In genomic region chr9:21924099-21924493, GRCm38 (mm10) we compare ENCODE assay signal across 9 mouse cellular contexts. TPM values are rescaled to one million over a fixed set of nuclear protein-coding genes. Genes with fewer than 3 reads are reported as not detected.
DNase-seq lines count a peak whose midpoint lies in the region; ATAC-seq lines count a peak whose summit lies in the region.
"Had no signal": no experiment of that assay in that cellular context is flagged by ENCODE, and none has a peak within 500 bp of the region (broad histone marks: within the 10 kb centered on the region; RNA-seq: fewer than 3 reads in every experiment).

No protein-coding gene starts in this region.

- H3K4me2 ChIP-seq in embryonic facial prominence, embryonic 12.5 days (replicated peaks): no peak overlapping the region
- no peak overlapping the region; the same call in 1 of the 2 replicates for H3K4me2 ChIP-seq in heart, embryonic 15.5 days
- no peak overlapping the region for H3K4me2 ChIP-seq in liver, embryonic 12.5 days
- H3K4me2 ChIP-seq: limb, embryonic 12.5 days had no signal

- H3K4me1 ChIP-seq in embryonic facial prominence, embryonic 12.5 days: peaks cover 13% of the 10 kb centered on the region
- H3K4me1 ChIP-seq in embryonic facial prominence, embryonic 10.5 days: peaks cover 17% of the 10 kb centered on the region
- H3K4me1 ChIP-seq in heart, embryonic 15.5 days (replicated peaks): peaks cover 34% of the 10 kb centered on the region
- peaks cover 38% of the 10 kb centered on the region for H3K4me1 ChIP-seq in liver, embryonic 12.5 days

- peak overlapping the region; percentile 0; the same call in 1 of the 2 replicates for H3K27ac ChIP-seq in embryonic facial prominence, embryonic 12.5 days
- H3K27ac ChIP-seq in embryonic facial prominence, embryonic 10.5 days (replicated peaks): no peak overlapping the region
- H3K27ac ChIP-seq in heart, embryonic 15.5 days: peak overlapping the region; percentile 82
- peak overlapping the region; percentile 43; the same call in 1 of the 2 replicates for H3K27ac ChIP-seq in liver, embryonic 12.5 days
- H3K27ac ChIP-seq: limb, embryonic 12.5 days had no signal

- no peaks in the 10 kb centered on the region for H3K9me3 ChIP-seq in embryonic facial prominence, embryonic 12.5 days
- H3K9me3 ChIP-seq in embryonic facial prominence, embryonic 10.5 days: no peaks in the 10 kb centered on the region
- H3K9me3 ChIP-seq in heart, embryonic 15.5 days (replicated peaks): no peaks in the 10 kb centered on the region
- no peaks in the 10 kb centered on the region for H3K9me3 ChIP-seq in liver, embryonic 12.5 days (replicated peaks)
- H3K9me3 ChIP-seq: limb, embryonic 12.5 days had no signal

- ATAC-seq in embryonic facial prominence, embryonic 12.5 days (ENCODE audit: insufficient number of reproducible peaks, insufficient read depth, low FRiP score, low TSS enrichment): no peak
- ATAC-seq in heart, embryonic 15.5 days (replicated peaks; ENCODE audit: insufficient number of reproducible peaks, insufficient read depth, low FRiP score, low read depth): peak; percentile 88
- peak; percentile 61 for ATAC-seq in liver, embryonic 12.5 days

- no peaks in the 10 kb centered on the region for H3K27me3 ChIP-seq in embryonic facial prominence, embryonic 12.5 days
- no peaks in the 10 kb centered on the region for H3K27me3 ChIP-seq in embryonic facial prominence, embryonic 10.5 days (replicated peaks; ENCODE audit: low read depth, poor library complexity, severe bottlenecking)
- no peaks in the 10 kb centered on the region for H3K27me3 ChIP-seq in heart, embryonic 15.5 days
- H3K27me3 ChIP-seq in liver, embryonic 12.5 days (replicated peaks): 0 out of 2 replicates have a peak, but pooled peaks cover 2% of the 10 kb centered on the region
- H3K27me3 ChIP-seq: limb, embryonic 12.5 days had no signal

- peaks cover 5% of the 10 kb centered on the region; the same call in 1 of the 2 replicates for H3K36me3 ChIP-seq in embryonic facial prominence, embryonic 12.5 days
- H3K36me3 ChIP-seq in embryonic facial prominence, embryonic 10.5 days (replicated peaks): peaks cover 22% of the 10 kb centered on the region; the same call in 1 of the 2 replicates
- no peaks in the 10 kb centered on the region for H3K36me3 ChIP-seq in heart, embryonic 15.5 days
- peaks cover 9% of the 10 kb centered on the region for H3K36me3 ChIP-seq in liver, embryonic 12.5 days

- WGBS in embryonic facial prominence, embryonic 12.5 days: 72% methylated on average over 6 of the region's 6 CpGs
- WGBS in embryonic facial prominence, embryonic 10.5 days: 82% methylated on average over 6 of the region's 6 CpGs
- WGBS in heart, embryonic 15.5 days: 29% methylated on average over 6 of the region's 6 CpGs
- 37% methylated on average over 6 of the region's 6 CpGs for WGBS in liver, embryonic 12.5 days (ENCODE audit: insufficient replicate concordance)

- no peak overlapping the region for H3K9ac ChIP-seq in embryonic facial prominence, embryonic 12.5 days
- H3K9ac ChIP-seq in heart, embryonic 15.5 days: no peak overlapping the region
- no peak overlapping the region for H3K9ac ChIP-seq in liver, embryonic 12.5 days
- H3K9ac ChIP-seq: limb, embryonic 12.5 days had no signal

- no peak overlapping the region for H3K4me3 ChIP-seq in embryonic facial prominence, embryonic 12.5 days
- H3K4me3 ChIP-seq in embryonic facial prominence, embryonic 10.5 days: no peak overlapping the region
- no peak overlapping the region for H3K4me3 ChIP-seq in heart, embryonic 15.5 days
- no peak overlapping the region for H3K4me3 ChIP-seq in liver, embryonic 12.5 days
- H3K4me3 ChIP-seq: limb, embryonic 12.5 days had no signal

- no peak for DNase-seq in embryonic facial prominence, embryonic 10.5 days (ENCODE audit: low spot score)
- peak; percentile 57 to 80 for DNase-seq in cerebellum, postnatal 25 days
- peak; percentile 85 for DNase-seq in ovary, postnatal 36 days (ENCODE audit: low spot score)
- no peak for DNase-seq in right cerebral cortex, postnatal 4 days
- DNase-seq in thymus, postnatal 4 days: no peak

RNA-seq across cellular contexts. Expression of gene Ccdc159, which starts 3.2 kb away (rescaled TPM):
- polyA plus RNA-seq in embryonic facial prominence, embryonic 12.5 days (2016; fragmentation: Nextera tagmentation; extraction: Ambion mirVana): 5.3 and 5.6 TPM in 2 replicates
- 3.3 and 3.5 TPM in 2 replicates for polyA plus RNA-seq in embryonic facial prominence, embryonic 10.5 days (2016; fragmentation: Nextera tagmentation; extraction: Ambion mirVana)
- 2.7 and 3.5 TPM in 2 replicates for polyA plus RNA-seq in heart, embryonic 15.5 days (2015; fragmentation: Nextera tagmentation; extraction: Ambion mirVana)
- polyA plus RNA-seq in liver, embryonic 12.5 days (2016; fragmentation: Nextera tagmentation; extraction: Ambion mirVana): 1.3 and 2.2 TPM in 2 replicates

RNA-seq across cellular contexts. Expression of gene Tmem205, which starts 3.3 kb away (rescaled TPM):
- 40.5 and 42.4 TPM in 2 replicates for polyA plus RNA-seq in embryonic facial prominence, embryonic 12.5 days (2016; fragmentation: Nextera tagmentation; extraction: Ambion mirVana)
- 31.1 and 33.1 TPM in 2 replicates for polyA plus RNA-seq in embryonic facial prominence, embryonic 10.5 days (2016; fragmentation: Nextera tagmentation; extraction: Ambion mirVana)
- 36.9 and 44.9 TPM in 2 replicates for polyA plus RNA-seq in heart, embryonic 15.5 days (2015; fragmentation: Nextera tagmentation; extraction: Ambion mirVana)
- polyA plus RNA-seq in liver, embryonic 12.5 days (2016; fragmentation: Nextera tagmentation; extraction: Ambion mirVana): 39.9 and 41.8 TPM in 2 replicates

RNA-seq across cellular contexts. Expression of gene Rab3d, which starts 6.1 kb away (rescaled TPM):
- 10.2 and 11.1 TPM in 2 replicates for polyA plus RNA-seq in embryonic facial prominence, embryonic 12.5 days (2016; fragmentation: Nextera tagmentation; extraction: Ambion mirVana)
- 5.4 and 6.9 TPM in 2 replicates for polyA plus RNA-seq in embryonic facial prominence, embryonic 10.5 days (2016; fragmentation: Nextera tagmentation; extraction: Ambion mirVana)
- 9.7 and 15.6 TPM in 2 replicates for polyA plus RNA-seq in heart, embryonic 15.5 days (2015; fragmentation: Nextera tagmentation; extraction: Ambion mirVana)
- polyA plus RNA-seq in liver, embryonic 12.5 days (2016; fragmentation: Nextera tagmentation; extraction: Ambion mirVana): 6.5 TPM in 2 replicates

RNA-seq across cellular contexts. Expression of gene Plppr2, which starts 12.7 kb away (rescaled TPM):
- polyA plus RNA-seq in embryonic facial prominence, embryonic 12.5 days (2016; fragmentation: Nextera tagmentation; extraction: Ambion mirVana): 15.9 and 16.2 TPM in 2 replicates
- polyA plus RNA-seq in embryonic facial prominence, embryonic 10.5 days (2016; fragmentation: Nextera tagmentation; extraction: Ambion mirVana): 9.5 and 9.6 TPM in 2 replicates
- 3.2 and 5.7 TPM in 2 replicates for polyA plus RNA-seq in heart, embryonic 15.5 days (2015; fragmentation: Nextera tagmentation; extraction: Ambion mirVana)
- 2.3 and 3.1 TPM in 2 replicates for polyA plus RNA-seq in liver, embryonic 12.5 days (2016; fragmentation: Nextera tagmentation; extraction: Ambion mirVana)

RNA-seq across cellular contexts. Expression of gene Swsap1, which starts 31.5 kb away (rescaled TPM):
- 5.6 and 7.0 TPM in 2 replicates for polyA plus RNA-seq in embryonic facial prominence, embryonic 12.5 days (2016; fragmentation: Nextera tagmentation; extraction: Ambion mirVana)
- polyA plus RNA-seq in embryonic facial prominence, embryonic 10.5 days (2016; fragmentation: Nextera tagmentation; extraction: Ambion mirVana): 7.1 and 8.0 TPM in 2 replicates
- 4.4 and 5.2 TPM in 2 replicates for polyA plus RNA-seq in heart, embryonic 15.5 days (2015; fragmentation: Nextera tagmentation; extraction: Ambion mirVana)
- 2.8 and 3.0 TPM in 2 replicates for polyA plus RNA-seq in liver, embryonic 12.5 days (2016; fragmentation: Nextera tagmentation; extraction: Ambion mirVana)

Comparison
In these comparisons a context has a peak if more than half of its experiments do, and no peak if none do; other contexts are left out.
1. DNase-seq: peak in cerebellum, postnatal 25 days (2 of 2) and ovary, postnatal 36 days (single experiment); none in embryonic facial prominence, embryonic 10.5 days (single experiment), right cerebral cortex, postnatal 4 days (single experiment) and thymus, postnatal 4 days (single experiment).